Mouse (Mus musculus): ENCODE data around the gene Ptgfrn.

DNA sequence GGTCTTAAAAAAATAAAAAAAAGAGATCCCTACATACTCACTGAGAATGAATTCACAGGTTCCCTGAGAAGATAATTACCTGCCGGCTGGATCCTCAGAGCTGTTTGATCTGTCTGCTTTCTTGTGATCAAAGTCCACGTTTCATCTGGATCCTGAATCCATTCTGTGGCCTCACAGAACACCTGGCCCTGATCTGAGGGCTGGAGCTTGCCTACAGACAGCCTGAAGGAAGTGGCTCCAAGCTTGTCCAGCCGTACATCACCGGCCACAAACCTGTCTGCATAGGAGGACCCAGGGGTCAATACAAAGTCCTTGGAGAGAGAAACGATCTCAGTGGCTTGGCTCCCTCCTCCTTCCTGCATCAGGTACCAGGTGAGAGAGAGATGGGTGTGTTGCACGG, 91.6 kb downstream of the Ptgfrn start:
- no peak for TF ChIP-seq MAFK (IDR thresholded peaks at IDR 0.05; ENCODE audit: insufficient read depth, low read depth, low read length)
- TF ChIP-seq ZC3H11A (IDR thresholded peaks at IDR 0.05; ENCODE audit: borderline replicate concordance, low read depth, low read length): no peak
- no peak for TF ChIP-seq ZNF384 (IDR thresholded peaks at IDR 0.05; ENCODE audit: low read depth, low read length)
- no peak for TF ChIP-seq HCFC1 (IDR thresholded peaks at IDR 0.05; ENCODE audit: borderline replicate concordance, insufficient read depth, low read length)
- no peak for TF ChIP-seq CHD2 (IDR thresholded peaks at IDR 0.05; ENCODE audit: low read depth, low read length)

Data from ES-E14 (cell line).